Mouse (Mus musculus) neural tube, embryonic 10.5 days (tissue): ENCODE results near the gene Rgs3.

Source experiments
- DNase-seq: peaks from one replicate; pipeline ENCODE4 v3.0.0-alpha.2; 2017; ENCODE audit warnings: low spot score; ENCODE audit errors: extremely low spot score

The Rgs3 gene

DNA sequence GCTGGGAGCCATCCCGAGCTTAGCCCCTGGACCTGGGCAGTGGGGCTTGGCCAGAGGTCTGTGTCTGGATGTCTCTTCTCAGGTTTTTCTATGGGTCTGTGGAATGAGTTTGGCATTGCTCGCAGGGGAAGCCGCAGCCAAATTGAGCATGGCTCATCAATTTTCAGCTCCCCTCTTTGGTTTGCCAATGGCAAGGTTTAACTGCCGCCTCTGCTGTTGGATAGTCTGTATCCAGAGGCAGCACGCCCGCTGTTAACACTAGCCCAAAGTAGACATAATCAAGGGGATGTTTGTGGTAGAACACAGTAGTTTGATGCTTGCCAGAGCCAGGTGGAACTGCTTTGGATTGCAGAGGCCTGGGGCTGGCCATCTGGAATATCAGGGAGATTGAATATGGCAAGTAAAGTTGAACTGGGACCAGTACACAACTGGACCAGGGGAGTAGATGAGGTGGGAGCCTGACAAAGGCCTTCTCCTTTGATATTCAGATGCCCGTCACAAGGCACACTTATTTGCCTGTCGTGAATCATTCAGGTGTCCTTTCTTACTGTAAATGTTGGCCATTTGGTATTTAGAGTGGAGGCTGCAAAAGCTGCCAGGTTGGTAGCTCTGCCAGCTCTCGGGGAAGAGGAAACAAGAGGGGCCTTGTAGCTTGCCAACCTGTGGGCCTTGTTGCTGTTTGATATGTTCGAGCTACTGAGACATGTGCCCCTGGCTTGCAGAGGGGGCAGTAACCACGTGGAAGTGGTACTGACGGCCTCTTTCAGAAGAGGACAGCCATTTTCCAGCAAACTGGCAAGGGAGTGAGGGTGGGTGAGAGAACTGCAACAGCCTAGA is 93.5 kb downstream of the Rgs3 start:
- DNase-seq = no peak

DNA sequence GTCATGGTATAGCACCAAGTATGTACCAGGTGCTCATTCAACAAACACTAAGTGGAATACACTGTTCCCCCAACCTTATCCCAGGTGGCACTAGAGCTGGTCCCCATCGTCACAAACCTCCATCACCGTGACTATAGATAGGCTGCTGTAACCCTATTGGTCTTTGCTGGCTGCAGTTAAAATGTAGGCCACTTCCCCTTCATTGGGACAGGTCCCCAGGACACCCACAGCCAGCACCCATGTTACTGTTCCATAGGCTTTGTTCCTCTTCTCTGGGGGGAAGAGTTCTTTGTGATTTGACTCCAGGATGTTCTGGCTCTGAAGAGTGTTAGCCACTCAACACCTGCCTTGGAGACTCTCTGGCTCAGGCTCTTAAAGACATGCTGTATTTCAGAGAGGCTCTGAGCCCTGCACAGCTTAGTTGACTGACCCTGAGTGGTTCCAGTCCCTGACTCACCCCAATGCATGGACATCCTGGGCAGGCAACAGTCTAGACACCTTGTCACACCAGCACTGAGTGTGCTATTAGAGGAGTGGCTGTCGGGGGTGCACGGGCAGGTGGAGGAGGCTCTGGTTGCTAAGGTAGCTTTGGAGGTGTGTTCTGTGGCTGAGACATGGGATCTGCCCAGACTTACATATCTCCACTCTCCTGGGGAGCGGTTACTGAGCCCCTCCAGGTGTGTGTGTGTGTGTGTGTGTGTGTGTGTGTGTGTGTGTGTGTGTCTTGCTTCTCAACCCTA is 94.4 kb downstream of the Rgs3 start:
- no peak for DNase-seq

DNA sequence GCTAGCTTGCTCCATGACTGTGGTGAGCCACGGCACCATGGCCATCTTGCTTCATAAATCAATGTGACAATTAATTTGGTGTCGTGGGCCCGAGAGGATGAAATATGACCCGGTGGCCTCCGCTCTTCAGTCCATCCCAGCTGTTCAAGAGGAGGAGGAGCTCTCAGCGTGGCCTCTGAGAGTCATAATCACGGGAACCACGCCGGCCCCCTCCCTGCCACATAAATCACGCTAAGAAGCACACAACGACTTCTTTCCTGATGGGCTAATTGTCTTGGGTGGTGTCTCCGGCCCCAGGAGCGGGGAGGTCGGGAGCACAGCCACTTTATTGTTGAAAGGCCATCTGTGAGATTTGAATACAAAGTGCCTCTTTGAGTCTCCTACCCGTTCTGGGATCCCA is 99.6 kb downstream of the Rgs3 start:
- peak; percentile 79 for DNase-seq

DNA sequence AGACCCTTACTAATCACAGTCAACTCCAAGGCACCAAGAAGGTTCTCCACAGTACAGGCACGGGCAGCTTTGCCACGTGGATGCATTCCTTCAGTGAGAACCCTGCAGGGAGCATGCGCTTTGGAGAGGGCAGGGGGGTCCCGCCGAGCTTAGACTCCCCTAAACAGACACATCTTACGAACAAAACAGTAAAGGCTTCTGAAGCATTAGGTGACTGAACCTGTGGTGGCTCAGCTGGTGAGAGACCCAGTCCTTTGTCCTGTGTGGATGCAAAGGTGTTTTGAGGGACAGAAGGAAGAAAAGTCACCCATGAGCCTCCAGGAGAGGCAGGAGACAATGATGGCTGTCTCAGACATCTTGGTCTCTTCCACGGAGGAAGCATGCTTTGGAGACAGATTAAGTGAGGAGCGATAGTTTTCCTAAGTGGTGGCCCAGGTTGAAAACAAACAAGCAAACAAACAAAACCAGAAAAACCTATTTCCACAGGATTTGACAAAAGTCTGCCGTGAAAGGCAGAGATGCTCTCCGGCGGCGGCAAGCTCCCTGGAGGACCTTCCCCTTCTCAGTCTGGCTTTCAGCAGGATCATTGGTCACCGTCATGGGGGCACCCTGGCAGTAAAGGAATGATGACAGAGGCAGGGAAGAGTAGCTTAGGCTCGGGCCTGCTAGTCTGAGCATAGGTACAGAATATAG is 100.4 kb downstream of the Rgs3 start:
- peak; percentile 61 for DNase-seq

DNA sequence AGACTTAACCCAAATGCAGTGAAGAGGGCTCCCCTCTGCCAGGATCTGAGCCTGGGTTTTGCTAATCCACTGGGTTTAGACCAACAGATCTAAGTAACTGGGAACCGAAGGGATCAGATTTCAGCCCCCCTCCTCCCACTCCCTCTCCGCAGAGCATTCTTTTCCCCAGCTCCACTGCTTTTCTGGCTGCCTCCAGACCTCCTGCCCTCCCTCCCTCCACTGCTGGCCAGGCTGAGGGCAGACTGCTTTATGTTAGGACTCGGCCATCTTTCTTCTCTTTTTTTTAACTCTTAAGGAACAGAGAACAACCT is 100.9 kb downstream of the Rgs3 start:
- peak; percentile 77 for DNase-seq

DNA sequence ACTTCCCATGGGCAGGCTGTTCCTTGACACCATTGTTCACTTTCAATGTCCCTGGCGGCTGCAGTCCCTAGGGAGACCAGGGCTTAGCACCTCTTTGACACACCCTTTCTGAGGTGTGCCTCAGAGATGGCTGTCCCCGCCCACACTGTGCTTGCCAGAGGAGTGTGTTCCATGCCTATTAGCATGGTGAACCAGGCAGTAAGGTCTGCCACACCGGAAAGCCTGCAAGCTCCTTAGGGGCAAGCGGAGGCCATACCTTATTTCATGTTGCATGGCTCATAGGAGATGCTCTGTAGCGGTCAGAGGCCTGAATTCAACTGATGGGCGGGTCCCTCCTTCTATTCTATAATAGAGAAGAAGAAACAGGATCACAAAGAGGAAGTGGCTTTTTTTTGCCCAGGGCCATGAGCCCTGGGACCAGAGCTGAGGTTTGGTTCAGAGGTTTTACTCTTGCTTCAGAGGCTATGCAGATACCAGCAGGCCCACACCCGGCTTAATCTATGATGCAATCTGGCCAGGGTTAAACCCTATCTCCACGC is 101.7 kb downstream of the Rgs3 start:
- DNase-seq = no peak

DNA sequence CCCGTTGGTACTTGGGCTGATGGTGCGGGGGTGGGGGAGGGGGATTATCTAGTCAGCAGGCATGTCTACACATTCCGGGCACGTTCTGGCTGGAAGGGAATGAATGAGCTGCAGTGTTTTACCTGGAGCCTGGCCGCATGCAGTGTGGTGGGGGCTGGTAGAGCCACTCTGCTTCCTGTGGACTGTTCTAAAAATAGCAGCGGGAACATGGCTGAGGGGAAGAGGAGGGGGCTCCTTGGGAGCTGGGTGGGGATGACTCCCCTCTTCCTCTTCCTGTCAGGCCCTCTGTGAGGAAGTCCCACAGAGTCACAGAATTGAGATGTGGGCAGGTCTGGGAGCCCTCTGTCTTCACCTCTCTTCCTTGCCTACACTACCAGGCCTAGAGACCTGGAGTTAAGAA is 103.7 kb downstream of the Rgs3 start:
- DNase-seq = peak; percentile 38

DNA sequence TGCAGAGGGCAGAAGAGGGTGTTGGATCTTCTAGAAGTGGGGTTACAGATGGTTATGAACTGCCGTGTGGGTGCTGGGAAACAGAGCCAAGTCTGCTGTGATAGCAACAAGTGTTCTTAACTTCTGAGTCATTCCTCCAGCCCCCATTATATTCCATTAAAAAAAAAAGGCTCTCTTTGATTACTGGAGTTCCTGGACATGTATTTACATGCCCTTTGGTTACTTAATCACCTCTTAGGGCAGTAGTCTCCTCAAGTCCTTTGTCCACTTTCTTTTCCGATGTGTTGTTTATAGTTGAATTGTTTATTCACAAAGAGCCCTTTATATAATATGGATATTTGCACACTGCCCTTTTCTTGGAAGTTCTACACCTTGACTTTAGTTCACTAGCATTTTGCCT is 106.2 kb downstream of the Rgs3 start:
- DNase-seq = no peak

DNA sequence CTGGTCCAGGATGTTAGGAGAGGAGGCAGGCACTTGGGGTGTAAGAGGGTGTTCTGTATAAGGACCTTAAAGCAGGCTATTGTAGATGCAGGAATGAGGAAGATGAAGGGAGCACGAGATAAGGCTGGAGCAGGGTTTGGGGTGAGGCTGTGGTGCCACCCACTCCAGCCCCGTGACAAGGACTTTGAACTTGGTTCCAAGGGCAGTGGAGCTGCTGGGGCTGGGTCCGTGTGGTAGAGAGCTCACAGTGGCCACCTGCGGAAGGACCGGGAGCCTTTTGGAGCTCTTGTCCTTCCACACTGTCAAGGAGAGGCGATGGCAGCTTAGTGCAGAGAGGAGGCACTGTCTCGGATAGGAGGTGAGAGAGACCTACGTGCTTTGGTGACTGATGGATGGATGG is 109.0 kb downstream of the Rgs3 start:
- DNase-seq = no peak

DNA sequence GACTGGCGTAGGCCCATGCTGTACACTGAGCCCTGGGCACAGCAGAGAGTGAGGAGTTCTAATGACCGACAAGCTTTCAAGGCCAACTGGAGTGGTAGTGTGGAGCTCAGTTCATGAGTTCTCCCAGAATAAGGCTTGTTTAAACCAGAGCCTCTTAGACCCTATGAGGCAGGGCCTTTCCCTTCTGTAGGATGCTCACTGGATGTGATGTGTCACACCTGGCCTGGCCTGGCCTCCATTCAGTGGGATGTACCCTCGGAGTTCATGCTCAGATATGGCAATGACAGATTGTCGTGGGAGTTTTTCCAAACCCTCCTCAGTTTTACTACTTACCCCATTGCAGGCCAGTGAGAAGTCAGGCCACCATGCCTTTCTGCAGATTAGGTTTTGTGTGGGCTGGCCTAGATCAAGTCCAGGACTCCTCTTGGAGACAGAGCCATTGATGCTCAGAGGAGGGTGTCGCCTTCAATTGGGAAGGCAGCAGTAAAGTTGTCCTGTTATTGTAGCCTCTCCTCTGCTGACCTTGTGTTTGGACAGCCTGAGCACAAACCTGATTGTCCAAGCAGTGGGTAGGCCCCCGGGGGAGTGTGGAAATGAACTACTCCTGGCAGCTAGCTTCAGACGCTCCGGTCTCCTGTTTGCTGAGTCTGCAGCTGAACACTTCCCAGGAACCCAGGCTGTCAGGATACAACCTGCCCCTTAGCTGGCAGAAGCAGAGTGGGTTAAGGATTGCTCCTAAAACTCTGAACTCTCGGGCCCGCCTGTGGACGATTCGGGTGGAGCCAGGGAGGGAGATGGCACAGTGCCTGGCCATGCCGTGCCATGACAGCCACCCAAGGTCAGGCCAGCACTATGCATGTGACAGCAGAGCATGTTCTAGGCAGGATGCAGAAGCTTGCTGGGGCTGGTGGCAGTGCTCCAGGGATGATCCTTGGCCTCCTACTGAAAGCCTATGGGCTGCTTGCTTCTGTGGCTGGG is 109.7 kb downstream of the Rgs3 start:
- DNase-seq = no peak

DNA sequence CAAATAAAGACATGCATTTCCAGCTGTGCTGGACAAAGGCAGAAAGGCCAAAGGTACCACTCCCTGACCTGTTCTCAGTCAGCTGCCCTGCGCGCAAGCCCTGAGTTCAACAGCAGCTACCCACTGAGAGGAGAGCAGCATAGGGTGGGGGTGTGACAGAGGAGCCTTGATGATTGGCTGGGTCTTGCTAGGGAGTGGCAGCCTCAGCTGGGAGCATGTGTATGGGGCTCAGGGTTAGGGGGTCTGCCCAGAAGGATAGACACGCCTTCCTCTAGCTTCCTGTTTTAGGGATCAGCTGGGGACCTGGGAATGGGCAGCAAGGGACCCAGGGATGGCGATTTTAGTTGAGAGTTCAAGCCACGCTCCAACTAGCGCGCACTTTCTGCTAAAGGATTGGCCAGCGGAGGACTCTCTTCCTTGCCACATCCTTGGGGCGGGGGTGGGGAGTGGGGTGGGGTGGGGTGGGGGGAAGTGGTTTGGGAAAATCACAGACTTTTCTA is 113.9 kb downstream of the Rgs3 start:
- DNase-seq = peak; percentile 63

DNA sequence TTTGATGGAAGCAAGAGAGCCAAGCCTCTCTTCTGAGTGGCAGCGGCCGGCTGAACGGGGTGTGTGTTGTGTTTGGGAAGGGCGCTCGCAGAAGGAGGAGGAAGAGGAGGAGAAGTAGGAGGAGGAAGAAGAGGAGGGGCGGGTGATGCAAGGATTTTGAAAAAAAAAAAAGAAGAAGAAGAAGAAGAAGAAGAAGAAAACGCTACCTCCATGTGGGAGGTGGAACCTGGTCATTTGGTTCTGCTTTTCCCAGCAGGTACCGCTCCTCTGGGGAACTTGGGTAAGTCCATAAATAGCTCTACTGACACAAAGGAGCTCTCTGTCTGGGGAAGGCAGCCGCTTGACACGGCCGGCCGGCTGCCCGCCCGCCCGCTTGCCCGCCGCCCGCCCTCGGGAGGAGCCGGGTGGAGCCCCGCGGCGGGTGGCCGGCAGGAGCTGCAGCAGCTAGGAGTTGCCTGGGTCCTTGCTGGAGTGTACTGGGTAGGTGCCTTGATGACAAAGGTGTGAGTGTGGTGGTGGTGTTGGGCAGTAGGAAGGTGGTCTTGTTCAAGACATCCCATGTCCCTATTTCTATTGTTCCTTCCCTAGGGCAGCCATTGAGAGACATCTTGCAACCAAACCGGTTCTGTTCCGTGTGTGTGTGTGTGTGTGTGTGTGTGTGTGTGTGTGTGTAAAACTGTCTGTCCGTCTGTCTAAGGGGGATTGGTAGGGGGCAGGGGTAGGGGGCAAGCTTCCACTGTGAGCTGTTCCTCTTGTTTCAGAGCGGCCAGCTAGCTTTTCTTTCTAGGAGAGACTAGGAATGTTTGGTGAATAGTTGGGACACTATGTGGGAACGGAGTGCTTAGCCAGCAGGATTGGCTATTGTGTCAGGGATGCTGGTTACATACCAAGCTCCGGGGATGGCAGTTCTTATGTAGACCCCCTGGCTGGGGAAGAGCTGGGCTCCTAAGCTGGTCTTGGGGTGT is 114.7 kb downstream of the Rgs3 start:
- DNase-seq = peak; percentile 68

DNA sequence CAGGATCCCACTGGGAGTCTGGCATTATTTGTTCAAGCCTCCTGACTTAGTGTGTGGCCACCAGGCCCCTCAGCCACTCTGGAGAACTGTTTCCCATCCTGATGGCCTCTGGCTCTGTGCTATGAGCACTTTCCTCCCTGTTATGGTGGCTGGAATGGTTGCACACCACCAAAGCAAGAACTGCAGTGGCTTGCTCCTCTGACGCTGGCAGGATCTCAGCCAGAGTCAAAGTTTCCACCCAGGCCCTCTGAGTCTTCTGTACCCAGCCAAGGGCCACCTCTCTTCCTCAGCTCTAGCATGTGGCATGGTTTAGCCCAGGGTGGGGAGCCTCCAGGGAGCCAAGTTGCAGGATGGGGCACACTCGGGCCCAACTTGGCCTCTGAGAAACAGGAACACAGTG is 115.7 kb downstream of the Rgs3 start:
- DNase-seq = peak; percentile 30

DNA sequence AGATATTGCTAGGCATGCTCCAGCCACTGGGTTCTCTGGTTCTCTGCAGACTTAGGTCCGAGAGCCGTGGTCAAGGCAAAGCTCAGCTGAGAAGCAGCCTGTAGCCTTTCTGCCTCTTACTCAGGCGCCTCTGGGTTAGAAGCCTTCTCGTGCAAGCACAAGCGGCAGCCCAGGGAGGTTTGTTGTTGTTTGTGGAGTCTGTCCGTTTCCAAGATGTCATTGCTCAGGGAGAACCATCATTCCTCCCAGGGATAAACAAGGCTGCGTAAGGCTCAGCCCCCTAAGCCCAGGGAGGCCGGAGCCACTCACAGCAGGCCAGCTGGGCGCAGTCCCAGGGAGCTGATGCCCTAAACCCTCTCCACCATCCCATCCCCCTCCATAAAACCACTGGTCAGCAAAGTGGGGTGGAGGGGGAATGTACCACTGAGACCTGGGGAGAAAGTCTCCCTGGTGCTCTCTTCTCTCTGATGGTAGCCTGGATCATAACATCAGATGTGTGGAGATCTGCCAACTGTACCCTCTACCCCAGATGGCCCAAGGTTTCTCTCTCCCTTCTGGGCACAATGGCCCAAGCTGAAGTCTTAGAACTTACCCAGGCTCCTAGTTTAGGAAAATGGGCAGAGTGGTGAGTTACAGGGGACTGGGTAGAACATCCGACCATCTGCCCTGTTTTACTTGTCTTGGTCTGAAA is 117.5 kb downstream of the Rgs3 start:
- DNase-seq = no peak

DNA sequence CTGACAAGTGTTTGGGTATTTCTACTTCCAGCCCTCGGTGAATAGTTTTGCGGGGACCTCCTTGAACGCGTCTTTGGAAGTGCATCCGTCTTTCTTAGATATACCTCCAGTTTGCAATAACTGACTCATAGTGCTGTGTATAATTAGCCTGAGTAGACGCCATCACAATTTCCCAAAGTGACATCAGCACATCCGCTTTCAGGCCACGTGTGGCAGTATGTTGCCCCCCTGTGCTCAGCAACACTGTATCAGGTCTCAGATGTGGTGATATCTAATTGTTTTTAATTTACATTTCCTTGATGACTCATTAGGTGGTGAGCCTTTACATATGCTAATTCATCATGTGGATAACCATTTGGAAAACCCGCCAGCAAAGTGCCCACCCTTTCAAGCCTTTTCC is 119.5 kb downstream of the Rgs3 start:
- DNase-seq = no peak

DNA sequence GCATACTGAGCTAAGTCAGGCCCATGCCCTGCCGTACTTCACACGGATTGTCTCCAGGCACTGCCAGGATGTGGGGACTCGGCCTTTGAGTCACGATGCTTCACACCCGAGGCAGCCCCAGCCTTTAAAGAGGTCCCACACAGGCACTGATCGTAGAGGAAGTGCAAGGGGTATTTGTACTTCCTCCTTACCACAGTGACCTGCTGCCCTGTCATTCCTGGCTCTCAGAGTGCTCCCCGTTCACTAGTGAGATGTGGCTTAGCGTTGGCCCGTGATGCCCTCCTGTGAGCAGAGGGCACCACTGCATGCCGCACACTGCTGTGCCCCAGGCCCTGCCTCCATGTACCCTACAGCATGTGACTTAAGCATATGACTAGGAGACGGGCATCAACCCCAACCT is 121.8 kb downstream of the Rgs3 start:
- DNase-seq = no peak

DNA sequence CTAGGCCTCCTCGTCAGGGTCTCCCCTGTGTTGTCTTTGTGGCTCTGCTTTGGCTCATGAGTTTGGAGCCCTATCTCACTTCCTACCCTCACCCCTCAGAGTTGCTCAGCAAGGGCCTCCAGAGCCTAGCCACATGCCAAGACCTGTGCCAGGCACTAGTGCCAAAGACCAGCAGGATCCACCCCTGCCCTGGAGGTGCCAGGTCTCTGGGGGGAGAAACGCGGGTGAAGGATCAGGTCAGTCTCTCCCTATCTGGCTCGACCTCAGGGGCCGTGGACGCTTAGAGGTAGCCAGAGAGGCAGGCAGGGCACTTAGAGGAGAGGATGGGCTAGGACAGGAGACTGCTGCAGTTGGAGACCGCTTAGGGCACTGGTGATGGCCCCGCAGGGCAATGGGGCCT is 122.7 kb downstream of the Rgs3 start:
- DNase-seq = no peak

DNA sequence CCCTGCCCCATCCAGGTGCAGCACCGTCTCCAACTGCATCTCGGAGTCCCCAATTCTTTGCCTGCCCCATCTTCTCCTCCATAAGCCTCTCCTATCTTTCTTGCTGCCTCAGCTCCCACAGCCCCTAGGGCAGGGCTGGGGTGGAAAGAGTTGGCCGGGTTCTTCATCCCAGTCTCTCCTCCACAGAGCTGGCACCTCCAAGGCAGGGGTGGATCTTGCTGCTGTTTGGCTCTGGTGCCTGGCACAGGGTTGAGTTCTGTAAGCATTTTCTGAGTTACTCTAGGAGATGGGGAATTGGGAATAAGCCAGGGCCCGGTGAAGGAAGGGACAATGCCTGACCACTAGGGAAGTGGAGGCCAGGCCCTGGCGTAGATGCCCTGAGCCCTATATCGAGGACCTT is 123.5 kb downstream of the Rgs3 start:
- no peak for DNase-seq

DNA sequence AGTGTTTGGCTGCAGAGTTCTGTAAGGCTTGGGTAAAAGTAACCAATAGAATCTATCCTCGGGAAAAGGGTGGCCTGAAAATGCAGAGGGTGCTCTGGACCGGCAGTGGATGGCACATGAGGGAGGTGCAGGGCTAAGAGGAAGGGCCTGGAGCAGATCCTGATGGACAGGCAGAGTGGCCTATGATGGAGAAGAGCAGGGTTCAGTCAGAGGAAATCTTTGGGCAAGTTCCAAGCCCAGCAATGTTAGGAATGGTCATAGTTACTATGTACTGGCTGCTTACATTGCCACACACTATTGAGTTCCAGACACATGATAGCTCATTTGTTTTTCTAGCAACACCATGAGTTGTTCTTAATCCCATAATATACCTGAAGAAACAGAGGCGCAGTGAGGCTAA is 124.7 kb downstream of the Rgs3 start:
- DNase-seq = no peak
